Mouse (Mus musculus) left cerebral cortex, adult 9 months (tissue): ENCODE results near the gene Polr1a.

Experiments
- DNase-seq, 2 experiments: peaks; one replicate each; pipeline ENCODE4 v3.0.0; 2022; ENCODE audit warnings: low spot score in 2 of 2

Gene Polr1a

DNA sequence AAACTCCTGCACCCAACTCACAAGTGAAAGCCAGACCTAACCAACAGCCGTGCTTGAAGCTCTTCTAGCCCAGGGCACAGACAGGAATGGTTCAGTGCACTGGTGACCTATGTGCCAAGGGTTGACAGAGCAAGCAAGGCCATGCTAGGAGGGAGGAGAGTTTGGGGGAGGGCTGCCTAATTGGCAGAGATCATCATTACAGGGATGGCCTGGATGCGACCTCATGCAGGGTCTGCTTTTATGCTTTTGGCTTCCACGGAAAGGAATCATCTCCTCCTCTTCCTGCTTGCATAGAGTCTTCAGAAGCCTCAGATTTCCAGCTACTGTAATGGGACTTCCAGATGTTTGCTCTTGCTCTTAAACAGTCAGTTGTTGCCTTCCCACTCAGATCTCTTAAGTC is 40.9 kb downstream of the Polr1a start:
- DNase-seq: no peak

DNA sequence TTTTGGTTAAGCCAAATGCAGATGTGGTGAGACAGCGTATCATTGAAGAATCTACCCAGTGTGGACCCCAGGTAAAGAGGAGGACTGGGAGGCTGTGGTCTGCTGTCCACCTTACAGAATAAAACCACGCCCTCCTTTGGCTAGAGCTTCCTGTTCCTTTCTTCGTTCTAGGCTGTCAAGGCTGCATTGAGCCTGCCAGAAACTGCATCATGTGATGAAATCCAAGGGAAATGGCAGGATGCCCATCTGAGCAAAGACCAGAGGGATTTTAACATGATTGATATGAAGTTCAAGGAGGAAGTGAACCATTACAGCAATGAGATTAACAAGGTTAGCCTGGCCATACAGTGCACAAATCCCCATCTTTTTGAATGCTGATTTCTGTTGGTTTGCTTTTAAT is 41.7 kb downstream of the Polr1a start:
- no peak for DNase-seq

- DNase-seq: no peak
Observed at GRCm38 (mm10) chr6:71951192-71951591, 42.3 kb downstream of the Polr1a start.

DNA sequence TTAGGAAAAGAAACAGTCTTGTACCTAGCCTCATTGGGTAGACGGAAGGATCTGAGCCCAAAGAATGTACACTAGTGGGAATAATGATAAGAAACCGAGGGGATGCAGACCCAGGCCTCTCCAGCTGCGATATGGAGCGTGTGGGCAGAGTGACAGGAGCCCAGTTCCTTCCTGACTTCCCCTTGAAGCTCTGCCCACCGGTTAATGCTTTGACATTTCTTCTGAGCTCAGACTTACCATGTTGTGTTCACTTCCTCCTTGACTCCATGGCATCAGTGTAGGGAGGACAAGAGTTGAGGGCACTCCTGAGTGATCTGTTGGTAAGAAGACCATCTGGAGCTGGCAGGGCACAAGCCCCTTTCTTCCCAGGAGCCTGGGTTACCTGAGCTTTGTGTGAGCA is 53.3 kb downstream of the Polr1a start:
- DNase-seq: no peak

- no peak for DNase-seq
Observed at GRCm38 (mm10) chr6:71962706-71963105, 53.9 kb downstream of the Polr1a start.

DNA sequence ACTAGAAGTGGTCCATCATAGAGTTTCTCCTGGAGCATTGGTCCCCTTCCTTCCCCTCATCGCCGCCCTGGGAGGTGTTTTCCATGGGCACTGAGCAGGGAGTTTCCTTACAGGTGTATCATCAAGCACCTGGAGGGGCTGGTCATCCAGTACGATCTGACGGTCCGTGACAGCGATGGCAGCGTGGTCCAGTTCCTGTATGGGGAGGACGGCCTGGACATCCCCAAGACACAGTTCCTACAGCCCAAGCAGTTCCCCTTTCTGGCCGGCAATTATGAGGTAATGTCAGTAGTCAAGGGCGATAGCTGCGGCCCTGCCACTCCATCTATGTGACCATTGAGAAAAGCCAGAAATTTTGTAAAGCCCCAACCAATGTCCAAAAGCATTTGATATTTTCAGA is 54.7 kb downstream of the Polr1a start:
- no peak for DNase-seq

DNA sequence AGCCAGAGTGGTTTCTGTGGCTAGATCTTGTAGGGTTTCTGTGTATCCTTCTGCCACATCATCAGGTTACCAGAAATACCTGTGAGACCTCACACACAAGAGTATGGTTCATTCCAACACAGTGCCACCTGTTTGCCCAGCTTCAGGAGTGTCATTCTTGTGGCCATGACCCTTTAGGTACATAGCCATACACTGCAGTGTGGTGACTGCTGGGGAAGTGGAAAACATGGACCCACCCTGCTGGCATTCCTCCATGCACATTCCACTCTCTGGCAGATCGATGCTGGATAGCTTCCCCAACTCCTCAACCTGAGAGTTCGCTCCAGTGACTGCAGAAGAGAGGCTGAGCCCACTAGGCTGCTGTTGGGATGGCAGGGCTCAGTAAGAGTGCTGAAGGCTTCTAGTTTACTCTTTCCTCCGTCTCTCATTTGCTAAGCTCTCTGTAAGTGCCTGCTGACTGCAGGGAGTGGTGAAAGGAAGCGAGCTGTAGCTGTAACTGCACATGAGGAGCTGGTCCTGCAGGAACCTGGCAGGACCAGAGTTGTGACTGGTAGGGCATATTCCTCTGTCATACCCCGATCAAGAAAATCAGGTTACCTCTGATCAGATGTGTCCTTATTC is 57.9 kb downstream of the Polr1a start:
- DNase-seq: no peak

DNA sequence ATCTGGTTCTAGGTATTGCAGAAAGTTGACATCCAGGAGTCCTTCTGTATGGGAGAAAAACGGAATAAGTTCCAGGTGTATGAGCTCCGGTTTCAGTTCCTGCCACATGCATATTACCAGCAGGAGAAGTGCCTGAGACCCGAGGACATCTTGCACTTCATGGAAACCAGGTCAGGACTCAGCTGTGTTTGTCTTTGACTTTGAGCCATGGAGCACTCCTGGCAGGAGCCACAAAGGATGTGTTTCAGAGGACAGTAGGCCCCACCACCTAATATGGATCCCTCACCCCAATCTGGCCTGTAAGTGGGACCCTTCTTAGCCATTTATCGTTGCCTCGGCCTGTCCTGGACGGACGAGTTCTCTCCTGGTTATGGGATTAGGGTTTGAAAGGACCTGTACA is 59.0 kb downstream of the Polr1a start:
- no peak for DNase-seq

- peak in 1 of 2 experiments; percentile 67 for DNase-seq
Observed at GRCm38 (mm10) chr6:71969459-71969858, 60.6 kb downstream of the Polr1a start.

DNA sequence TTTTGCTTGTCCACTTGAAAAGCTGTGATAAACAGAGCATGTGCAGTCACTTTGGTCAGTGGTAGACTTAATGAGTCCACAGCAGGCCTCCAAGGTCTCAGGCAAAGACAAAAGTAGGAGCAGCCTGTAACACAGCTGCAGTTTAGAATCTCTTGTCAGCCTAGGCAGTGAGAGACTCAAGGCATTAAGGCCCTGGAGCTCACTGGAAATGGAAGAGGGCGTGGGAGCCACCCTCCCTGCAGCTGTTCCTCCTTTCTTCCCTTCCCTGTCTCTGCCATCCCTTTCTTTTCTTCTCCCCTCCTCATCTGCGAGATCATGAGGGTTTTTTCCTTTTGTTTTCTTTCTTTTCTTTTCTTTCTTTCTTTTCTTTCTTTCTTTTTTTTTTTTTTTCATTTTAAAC is 61.3 kb downstream of the Polr1a start:
- no peak for DNase-seq

- DNase-seq: no peak
Observed at GRCm38 (mm10) chr6:71976592-71976991, 67.7 kb downstream of the Polr1a start.

DNA sequence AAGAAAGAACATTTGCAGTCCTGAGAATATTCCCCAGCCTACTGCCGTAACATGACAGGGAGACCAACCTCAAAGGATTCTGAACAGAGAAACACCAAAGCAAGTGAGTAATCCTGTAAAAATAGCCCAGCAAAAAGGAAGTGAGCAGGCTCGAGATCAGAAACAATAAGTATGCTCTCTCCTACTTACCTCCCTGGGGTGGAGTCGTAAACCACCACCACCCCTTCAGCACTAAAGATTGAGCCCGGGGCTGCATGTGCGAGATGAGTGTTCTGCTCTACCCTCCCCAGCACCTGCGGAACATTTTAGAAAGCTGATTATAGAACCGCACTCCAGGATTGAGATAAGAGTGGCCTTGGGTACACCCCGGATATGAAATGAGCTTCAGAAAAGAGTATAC is 71.3 kb downstream of the Polr1a start:
- no peak for DNase-seq

DNA sequence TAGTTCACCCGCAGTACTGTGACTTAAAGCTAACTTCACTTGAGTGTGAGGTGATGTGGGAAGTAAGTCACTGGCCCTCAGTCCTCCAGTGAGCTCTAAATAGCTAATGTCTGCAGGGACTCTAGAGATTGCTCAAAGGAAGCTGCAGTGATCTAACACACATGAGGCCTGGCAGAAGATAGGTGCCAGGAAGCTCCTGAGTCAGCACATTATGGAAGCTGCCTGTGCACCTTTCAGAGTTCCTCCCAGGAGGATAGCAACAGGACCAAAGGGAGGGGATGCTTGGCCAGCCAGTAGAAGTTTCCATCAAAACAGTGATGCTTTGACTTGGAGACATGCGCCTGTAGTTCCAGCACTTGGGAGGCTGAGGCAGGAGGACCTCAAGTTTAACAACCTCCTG is 71.7 kb downstream of the Polr1a start:
- DNase-seq: no peak

GRCm38 (mm10) chr6:71981450-71981849 is 72.6 kb downstream of the Polr1a start:
- DNase-seq: peak in 1 of 2 experiments; percentile 84

- no peak for DNase-seq
Observed at GRCm38 (mm10) chr6:71985984-71986383, 77.1 kb downstream of the Polr1a start.

- DNase-seq: no peak
Observed at GRCm38 (mm10) chr6:71987546-71988248, 78.8 kb downstream of the Polr1a start.

GRCm38 (mm10) chr6:71989647-71990351 is 80.9 kb downstream of the Polr1a start:
- no peak for DNase-seq

GRCm38 (mm10) chr6:71990371-71990837 is 81.6 kb downstream of the Polr1a start:
- DNase-seq: no peak

- DNase-seq: peak in 1 of 2 experiments; percentile 62
Observed at GRCm38 (mm10) chr6:71991190-71991932, 82.5 kb downstream of the Polr1a start.

DNA sequence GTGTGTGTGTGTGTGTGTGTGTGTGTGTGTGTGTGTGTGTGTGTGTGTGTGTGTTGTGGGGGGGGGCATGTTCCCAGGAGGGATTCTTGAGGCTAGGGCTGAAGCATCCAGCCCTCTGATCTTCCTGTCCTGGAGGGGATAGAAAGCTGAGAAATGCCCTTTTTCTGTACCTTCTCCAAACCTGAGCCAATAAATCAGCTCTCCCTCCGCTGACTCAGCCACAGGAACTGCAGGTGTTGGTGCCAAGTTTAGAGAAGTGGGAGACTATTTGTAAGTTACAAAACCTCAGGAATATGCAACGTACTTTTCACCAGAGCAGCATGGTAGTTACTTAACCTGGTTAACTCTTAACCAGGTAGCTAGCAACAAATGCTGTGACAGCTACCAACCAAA is 83.1 kb downstream of the Polr1a start:
- peak in 1 of 2 experiments; percentile 31 for DNase-seq

GRCm38 (mm10) chr6:71994004-71994403 is 85.2 kb downstream of the Polr1a start:
- no peak for DNase-seq

- DNase-seq: no peak
Observed at GRCm38 (mm10) chr6:71995081-71995480, 86.2 kb downstream of the Polr1a start.
